Comparison of ENCODE assay signal across 9 mouse cellular contexts in the genomic region with DNA sequence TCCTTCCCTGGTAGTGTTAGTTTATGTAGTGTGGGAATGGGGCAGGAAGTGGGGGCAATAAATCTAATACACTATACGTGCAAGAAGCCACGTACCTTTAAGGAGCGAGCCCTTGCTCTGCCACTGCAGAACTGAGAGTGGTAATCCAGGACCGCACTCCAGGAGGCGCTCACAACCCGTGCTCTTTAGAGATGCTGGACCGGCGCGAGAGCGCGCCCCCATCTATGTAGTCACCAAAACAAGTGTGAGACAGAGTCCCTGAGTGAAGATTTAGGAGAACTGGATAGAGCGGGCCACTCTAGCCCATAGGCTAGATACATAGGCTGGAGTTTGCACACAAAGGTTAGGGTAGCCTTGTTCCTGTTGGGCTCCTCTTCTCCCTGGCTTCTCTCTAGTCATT. TPM values are rescaled to one million over a fixed set of nuclear protein-coding genes. Genes with fewer than 3 reads are reported as not detected.
DNase-seq lines count a peak whose midpoint lies in the region; ATAC-seq and TF ChIP-seq lines count a peak whose summit lies in the region.
"Had no signal": no experiment of that assay in that cellular context is flagged by ENCODE, and none has a peak within 500 bp of the region (broad histone marks: within the 10 kb centered on the region; RNA-seq: fewer than 3 reads in every experiment).

No protein-coding gene starts in this region.

- 0 out of 2 replicates have a peak, but pooled peaks cover under 1% of the 10 kb centered on the region for H3K36me3 ChIP-seq in forebrain, embryonic 14.5 days (ENCODE audit: control insufficient read depth, insufficient read depth, low read length)
- H3K36me3 ChIP-seq in hindbrain, embryonic 12.5 days = peaks cover 6% of the 10 kb centered on the region; the same call in 1 of the 2 replicates

- TF ChIP-seq CTCF in brain, embryonic 14.5 days (IDR thresholded peaks at IDR 0.05; ENCODE audit: borderline replicate concordance, extremely low read depth, insufficient read depth, insufficient read length) = peak; percentile 77

- H3K4me1 ChIP-seq in forebrain, embryonic 14.5 days (ENCODE audit: control insufficient read depth, insufficient read depth, low read length) = peaks cover 11% of the 10 kb centered on the region
- H3K4me1 ChIP-seq in hindbrain, embryonic 12.5 days = peaks cover 18% of the 10 kb centered on the region

- ATAC-seq in forebrain, embryonic 14.5 days = no peak
- no peak for ATAC-seq in hindbrain, embryonic 12.5 days (ENCODE audit: low FRiP score)

- no peak overlapping the region for H3K4me2 ChIP-seq in forebrain, embryonic 14.5 days (ENCODE audit: low read length)
- no peak overlapping the region; the same call in 1 of the 2 replicates for H3K4me2 ChIP-seq in hindbrain, embryonic 12.5 days (replicated peaks)
- H3K4me2 ChIP-seq: limb, embryonic 15.5 days had no signal

- DNase-seq in ES-CJ7 (ENCODE audit: low read depth, low spot score) = peak; percentile 80
- peak; percentile 79 for DNase-seq in brain, embryonic 14.5 days (ENCODE audit: low read depth)
- peak; percentile 76 for DNase-seq in forebrain, embryonic 14.5 days (ENCODE audit: low spot score)
- peak; percentile 73 to 79 for DNase-seq in layer of hippocampus, postnatal 10 days (ENCODE audit: low spot score in 2 of 2)
- DNase-seq in lung, postnatal 36 days = peak; percentile 95
- DNase-seq in right cerebral cortex, postnatal 14 days = peak; percentile 81
- DNase-seq in urinary bladder, postnatal 25 days (ENCODE audit: low spot score) = peak; percentile 69

- H3K27me3 ChIP-seq in forebrain, embryonic 14.5 days (replicated peaks; ENCODE audit: control insufficient read depth, insufficient read depth, low read length) = no peaks in the 10 kb centered on the region
- no peaks in the 10 kb centered on the region for H3K27me3 ChIP-seq in hindbrain, embryonic 12.5 days
- H3K27me3 ChIP-seq: limb, embryonic 15.5 days had no signal

- H3K4me3 ChIP-seq in forebrain, embryonic 14.5 days (ENCODE audit: low read depth, low read length) = no peak overlapping the region
- no peak overlapping the region for H3K4me3 ChIP-seq in hindbrain, embryonic 12.5 days
- H3K4me3 ChIP-seq: limb, embryonic 15.5 days had no signal

- no peak for TF ChIP-seq POLR2A in brain, embryonic 14.5 days (IDR thresholded peaks at IDR 0.05; ENCODE audit: borderline replicate concordance, extremely low read depth, insufficient read depth, insufficient read length, poor library complexity, severe bottlenecking)

- no peak overlapping the region for H3K9ac ChIP-seq in forebrain, embryonic 14.5 days (ENCODE audit: low read length)
- H3K9ac ChIP-seq in hindbrain, embryonic 12.5 days = 0 out of 2 replicates have a peak overlapping the region, but pooled peaks have one; percentile 15
- H3K9ac ChIP-seq: limb, embryonic 15.5 days had no signal

- H3K9me3 ChIP-seq in forebrain, embryonic 14.5 days (replicated peaks; ENCODE audit: control insufficient read depth, low read length) = no peaks in the 10 kb centered on the region
- no peaks in the 10 kb centered on the region for H3K9me3 ChIP-seq in hindbrain, embryonic 12.5 days (replicated peaks)
- H3K9me3 ChIP-seq: limb, embryonic 15.5 days had no signal

- 5% methylated on average over 12 of the region's 12 CpGs for WGBS in forebrain, embryonic 14.5 days
- WGBS in hindbrain, embryonic 12.5 days = 8% methylated on average over 12 of the region's 12 CpGs

- no peak overlapping the region for H3K27ac ChIP-seq in forebrain, embryonic 14.5 days (ENCODE audit: low read depth, low read length)
- no peak overlapping the region for H3K27ac ChIP-seq in hindbrain, embryonic 12.5 days
- H3K27ac ChIP-seq: limb, embryonic 15.5 days had no signal

RNA-seq across cellular contexts. Expression of gene Flywch1, which starts 2.7 kb away (rescaled TPM):
- polyA plus RNA-seq in brain, embryonic 14.5 days (2012; rRNA removed) = 110 and 150 TPM in 2 replicates
- polyA plus RNA-seq in forebrain, embryonic 14.5 days (2014; fragmentation: Nextera tagmentation; extraction: Ambion mirVana) = 129 and 143 TPM in 2 replicates
- 203 and 212 TPM in 2 replicates for polyA plus RNA-seq in hindbrain, embryonic 12.5 days (2016; fragmentation: Nextera tagmentation; extraction: Ambion mirVana)
- total RNA-seq in layer of hippocampus, postnatal 10 days (2021) = 100 to 1,000 TPM; 121 to 123 TPM

RNA-seq across cellular contexts. Expression of gene Flywch2, which starts 11.8 kb away (rescaled TPM):
- 54.6 and 59.4 TPM in 2 replicates for polyA plus RNA-seq in brain, embryonic 14.5 days (2012; rRNA removed)
- polyA plus RNA-seq in forebrain, embryonic 14.5 days (2014; fragmentation: Nextera tagmentation; extraction: Ambion mirVana) = 36.9 and 44.2 TPM in 2 replicates
- polyA plus RNA-seq in hindbrain, embryonic 12.5 days (2016; fragmentation: Nextera tagmentation; extraction: Ambion mirVana) = 48.1 and 49.4 TPM in 2 replicates
- 10 to 100 TPM; 26.7 to 27.3 TPM for total RNA-seq in layer of hippocampus, postnatal 10 days (2021)

RNA-seq across cellular contexts. Expression of gene Srrm2, which starts 16.2 kb away (rescaled TPM):
- polyA plus RNA-seq in brain, embryonic 14.5 days (2012; rRNA removed) = 749 and 826 TPM in 2 replicates
- 226 and 339 TPM in 2 replicates for polyA plus RNA-seq in forebrain, embryonic 14.5 days (2014; fragmentation: Nextera tagmentation; extraction: Ambion mirVana)
- polyA plus RNA-seq in hindbrain, embryonic 12.5 days (2016; fragmentation: Nextera tagmentation; extraction: Ambion mirVana) = 670 and 682 TPM in 2 replicates
- total RNA-seq in layer of hippocampus, postnatal 10 days (2021) = 100 to 1,000 TPM; 516 to 611 TPM

RNA-seq across cellular contexts. Expression of gene Kremen2, which starts 28.5 kb away (rescaled TPM):
- polyA plus RNA-seq in brain, embryonic 14.5 days (2012; rRNA removed) = 2.8 and 3.7 TPM in 2 replicates
- 0.23 and 0.25 TPM in 2 replicates for polyA plus RNA-seq in forebrain, embryonic 14.5 days (2014; fragmentation: Nextera tagmentation; extraction: Ambion mirVana)
- polyA plus RNA-seq in hindbrain, embryonic 12.5 days (2016; fragmentation: Nextera tagmentation; extraction: Ambion mirVana) = 2.9 and 5.7 TPM in 2 replicates
- under 1 TPM; 0.20 to 0.27 TPM for total RNA-seq in layer of hippocampus, postnatal 10 days (2021)

RNA-seq across cellular contexts. Expression of gene Paqr4, which starts 33.4 kb away (rescaled TPM):
- polyA plus RNA-seq in brain, embryonic 14.5 days (2012; rRNA removed) = 33.3 and 41.0 TPM in 2 replicates
- polyA plus RNA-seq in forebrain, embryonic 14.5 days (2014; fragmentation: Nextera tagmentation; extraction: Ambion mirVana) = 31.9 and 38.3 TPM in 2 replicates
- polyA plus RNA-seq in hindbrain, embryonic 12.5 days (2016; fragmentation: Nextera tagmentation; extraction: Ambion mirVana) = 40.3 and 41.6 TPM in 2 replicates
- total RNA-seq in layer of hippocampus, postnatal 10 days (2021) = 10 to 100 TPM; 51.8 to 53.1 TPM
